Mouse (Mus musculus) thymus, postnatal 36 days (tissue): Measurements from ENCODE around the gene Rassf5.
A peak's percentile ranks its signal among the peaks of the same experiment; 100 is the strongest.

Experiments used
- DNase-seq, 2 experiments: peaks; one replicate each; pipeline ENCODE4 v3.0.0; 2022; ENCODE audit warnings: mixed read lengths in 2 of 2

The Rassf5 gene

DNA sequence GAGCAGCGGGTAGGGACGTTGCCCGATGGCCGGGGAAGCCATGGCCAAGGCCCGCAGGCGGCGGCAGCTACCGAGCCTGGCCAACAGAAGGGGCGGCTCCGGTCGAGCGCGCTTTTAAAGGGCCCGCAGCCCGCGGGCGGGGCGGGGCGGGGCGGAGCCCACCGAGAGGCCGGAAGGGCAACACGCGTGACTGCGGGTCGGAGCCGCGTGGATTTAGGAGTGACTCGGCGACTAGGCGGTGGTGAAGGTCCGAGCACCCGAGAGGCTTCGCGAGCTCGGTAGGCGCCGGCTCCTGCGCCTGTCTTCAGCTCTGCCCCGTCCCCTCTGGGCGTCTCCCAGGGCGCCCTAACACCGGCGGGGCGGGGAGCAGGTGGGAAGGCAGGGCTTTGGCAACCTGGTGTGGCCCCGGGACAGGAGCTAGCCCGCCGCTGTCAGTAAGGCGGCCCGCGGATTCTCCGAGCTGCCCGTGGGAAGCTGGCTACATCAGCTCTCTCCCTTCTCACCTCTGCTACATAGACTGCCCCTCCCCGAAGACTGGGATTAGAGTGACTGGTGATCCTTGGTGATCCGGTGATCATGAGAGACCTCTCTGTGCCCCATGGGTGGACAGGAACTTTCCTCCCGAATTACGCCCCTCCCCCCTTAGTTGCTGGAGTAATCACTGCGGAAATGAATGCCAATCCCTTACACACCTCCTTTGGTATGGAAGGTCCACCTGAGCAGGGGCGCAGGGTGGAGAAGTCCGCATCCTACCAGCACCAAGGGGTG, at the start of gene Rassf5:
Gene Rassf5 (minus strand): TSS at position 170 of the 768 bp plus-strand sequence.
- peak; percentile 35 to 48 for DNase-seq

DNA sequence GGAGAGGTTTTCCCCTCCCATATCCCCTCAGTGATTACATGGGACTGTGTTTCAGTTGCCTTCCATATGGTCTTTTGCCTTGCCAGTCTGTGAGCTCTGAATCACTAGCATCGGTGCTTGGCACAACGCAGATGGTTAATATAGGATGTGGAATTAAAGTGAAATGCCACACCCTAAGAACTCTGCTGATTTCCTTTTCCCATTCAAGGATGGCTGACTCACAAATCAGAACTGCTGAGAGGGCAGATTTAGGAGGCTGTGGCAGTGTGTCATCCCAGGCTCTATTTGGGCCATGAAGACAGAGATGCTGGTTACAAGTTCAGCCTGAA, 48.8 kb upstream of the Rassf5 start:
- DNase-seq: no peak

GRCm38 (mm10) chr1:131293221-131293921, 48.3 kb upstream of the Rassf5 start:
- no peak for DNase-seq

DNA sequence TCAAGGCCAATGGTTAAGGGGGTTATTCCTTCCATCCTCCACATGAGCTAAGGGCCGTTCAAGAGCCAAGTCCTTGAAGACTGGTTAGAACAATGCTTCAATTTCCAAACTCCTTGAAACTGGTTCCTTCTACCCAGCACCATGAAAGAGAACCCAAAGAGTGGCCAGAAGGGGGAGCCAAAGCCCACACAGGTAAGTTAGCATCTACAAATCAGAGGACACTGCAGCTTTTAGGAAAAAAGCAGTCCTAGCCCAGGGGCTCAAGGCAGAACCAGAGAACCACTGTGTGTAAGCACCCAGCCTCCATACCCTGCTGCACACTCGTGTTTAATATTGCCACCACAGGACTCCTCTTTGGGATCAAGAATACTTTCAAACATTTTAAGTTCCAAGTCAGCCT, 45.6 kb upstream of the Rassf5 start:
- DNase-seq: peak; percentile 66 to 74

GRCm38 (mm10) chr1:131288938-131289337, 43.9 kb upstream of the Rassf5 start:
- DNase-seq: no peak

GRCm38 (mm10) chr1:131287267-131287666, 42.2 kb upstream of the Rassf5 start:
- DNase-seq: no peak

- DNase-seq: no peak
These were observed 41.7 kb upstream of the Rassf5 start for GRCm38 (mm10) chr1:131286803-131287202.

DNA sequence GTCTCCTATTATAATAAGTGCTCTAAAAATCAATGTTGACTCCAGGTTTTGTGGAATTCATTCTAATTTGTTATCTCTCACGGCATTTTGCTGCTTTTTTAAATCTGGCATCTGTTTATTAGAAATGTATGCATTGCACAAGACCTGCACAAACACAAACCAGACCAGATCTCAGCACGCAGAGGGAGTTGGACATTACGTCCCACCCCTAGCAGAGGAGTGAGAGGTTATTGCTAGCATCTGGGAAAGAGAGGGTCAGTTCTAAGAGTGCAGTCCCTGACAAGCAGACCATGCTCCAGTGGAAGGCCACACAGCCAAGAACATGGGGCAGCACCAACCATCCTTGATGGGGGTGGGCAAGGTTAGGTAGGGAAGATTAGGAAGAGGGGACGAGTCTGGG, 39.6 kb upstream of the Rassf5 start:
- no peak for DNase-seq

GRCm38 (mm10) chr1:131284167-131284566, 39.1 kb upstream of the Rassf5 start:
- no peak for DNase-seq

- no peak for DNase-seq
These were observed 36.7 kb upstream of the Rassf5 start for GRCm38 (mm10) chr1:131281731-131282130.

GRCm38 (mm10) chr1:131280280-131280679, 35.2 kb upstream of the Rassf5 start:
- peak; percentile 43 to 66 for DNase-seq

GRCm38 (mm10) chr1:131279456-131279776, 34.4 kb upstream of the Rassf5 start, which contains the start of gene Ikbke:
Gene Ikbke, minus strand, starts transcription at chr1:131279606.
- DNase-seq: peak in 1 of 2 experiments; percentile 39

GRCm38 (mm10) chr1:131278606-131279455, 33.8 kb upstream of the Rassf5 start:
- DNase-seq: peak; percentile 44 to 67

DNA sequence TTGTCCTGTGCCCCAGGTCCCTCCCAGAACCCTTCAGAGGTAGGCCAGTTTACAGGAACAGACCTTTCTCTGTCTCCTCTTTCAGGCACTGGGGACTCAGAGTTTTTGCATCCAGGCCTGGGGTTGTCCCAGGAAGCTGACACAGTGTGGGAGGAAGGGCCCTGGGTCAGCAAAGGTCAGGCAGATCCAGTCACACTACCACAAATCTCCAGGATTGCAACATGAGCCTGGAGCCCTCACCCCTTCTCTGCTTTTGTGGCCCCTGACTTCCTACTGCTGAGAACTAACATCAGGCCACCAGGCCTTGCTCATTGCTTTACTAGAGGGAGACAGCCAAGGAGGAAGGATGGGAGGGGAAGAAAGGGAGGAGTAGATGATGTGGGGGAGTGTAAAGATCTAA, 31.8 kb upstream of the Rassf5 start:
- DNase-seq: no peak

GRCm38 (mm10) chr1:131275577-131275976, 30.5 kb upstream of the Rassf5 start:
- no peak for DNase-seq

GRCm38 (mm10) chr1:131274725-131275539, 29.9 kb upstream of the Rassf5 start:
- DNase-seq: peak in 1 of 2 experiments; percentile 23

GRCm38 (mm10) chr1:131269797-131270578, 24.9 kb upstream of the Rassf5 start:
- DNase-seq: peak; percentile 74 to 76

DNA sequence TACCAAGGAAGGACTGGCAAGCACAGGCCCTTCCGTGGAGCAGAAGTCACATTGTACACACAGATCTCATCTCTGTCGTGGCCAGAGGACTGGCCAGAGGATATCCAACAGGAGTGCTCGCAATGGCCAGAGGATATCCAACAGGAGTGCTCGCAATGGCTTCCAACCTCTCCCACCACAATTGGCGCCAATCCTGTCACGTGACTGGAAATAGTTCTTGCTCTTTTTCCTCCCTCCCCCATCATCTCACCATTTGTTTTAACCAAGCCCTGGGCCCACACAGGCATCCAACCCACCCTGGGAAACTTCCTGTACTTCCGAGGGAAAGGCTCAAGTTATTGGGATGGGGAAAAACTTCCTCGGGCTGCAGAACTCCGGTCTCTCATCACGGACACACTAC, 23.7 kb upstream of the Rassf5 start:
- DNase-seq: no peak

DNA sequence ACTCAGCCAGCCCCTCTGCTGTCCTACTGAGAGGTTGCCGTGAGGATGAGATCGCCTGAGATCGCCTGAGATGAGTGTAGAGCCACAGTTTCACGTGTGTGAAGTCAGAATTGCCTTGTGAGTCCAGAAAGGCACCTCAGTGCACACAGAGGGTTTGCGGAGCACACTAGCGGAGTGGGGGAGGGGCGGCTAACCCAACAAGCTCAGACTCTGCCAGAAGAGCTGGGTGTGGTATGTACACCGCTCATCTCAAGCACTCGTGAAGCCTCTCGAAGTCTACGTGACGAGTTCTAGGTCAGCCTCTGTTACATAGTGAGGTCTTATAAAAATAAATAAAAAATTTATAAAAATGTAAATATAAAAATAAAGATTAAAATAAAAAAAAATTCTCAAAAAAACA, 18.8 kb upstream of the Rassf5 start:
- no peak for DNase-seq

- DNase-seq: peak; percentile 62 to 64
These were observed 15.2 kb upstream of the Rassf5 start for GRCm38 (mm10) chr1:131260309-131260656.

DNA sequence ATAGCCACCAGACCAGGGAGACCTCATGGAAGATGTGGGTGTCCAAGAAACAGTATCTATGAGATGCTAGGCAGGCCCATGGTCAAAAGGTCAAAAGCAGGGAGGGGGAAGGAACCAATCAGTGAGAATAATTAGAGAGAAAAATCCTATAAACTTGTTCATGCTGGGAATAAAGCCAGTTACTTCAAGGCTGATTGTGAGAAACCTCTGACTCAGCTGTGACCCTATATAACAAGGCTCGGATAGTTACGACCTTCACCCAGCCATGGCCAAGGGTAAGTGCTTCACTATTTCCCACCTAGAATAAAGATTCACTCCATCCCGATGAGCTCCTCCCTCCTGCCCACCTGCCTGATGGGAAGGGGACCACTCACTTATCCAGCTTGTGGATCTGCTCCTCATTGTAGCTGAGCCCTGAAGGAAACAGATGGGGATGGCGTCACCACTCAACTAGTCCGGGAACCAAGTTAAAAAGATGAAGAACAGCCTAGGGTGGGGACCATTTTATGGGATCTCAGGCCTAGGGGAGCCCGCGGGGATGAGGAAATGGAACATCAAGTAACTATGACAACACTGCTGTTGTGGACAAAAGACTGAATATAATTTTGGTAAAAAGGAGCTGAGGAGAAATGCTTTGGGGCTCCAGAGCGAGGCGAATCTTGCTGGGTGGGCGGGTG, 14.7 kb upstream of the Rassf5 start:
- DNase-seq: no peak
